Mouse (Mus musculus) E14TG2a.4 (cell line): Measurements from ENCODE around the gene Tmem129.

Source experiments
- H3K27me3 ChIP-seq: 2 replicates; pipeline ENCODE4 v1.6.1; 2014; ENCODE audit warnings: low read length, control low read depth; ENCODE audit not compliant: insufficient read depth
- H3K36me3 ChIP-seq: 2 replicates; pipeline ENCODE4 v1.6.1; 2014; ENCODE audit warnings: low read length, control low read depth; ENCODE audit not compliant: insufficient read depth
- H3K4me1 ChIP-seq: replicated peaks from 2 replicates; pipeline ENCODE4 v1.6.1; 2014; ENCODE audit warnings: low read depth, low read length, control low read depth
- H3K4me3 ChIP-seq: replicated peaks from 2 replicates; pipeline ENCODE4 v1.5.1; 2014; ENCODE audit warnings: mild to moderate bottlenecking, low read length
- H3K9me3 ChIP-seq: 2 replicates; pipeline ENCODE4 v1.6.1; 2014; ENCODE audit warnings: low read length, control low read depth
- CTCF ChIP-seq: conservative IDR thresholded peaks from 2 replicates; pipeline ENCODE4 v1.5.1; 2014; ENCODE audit warnings: low read length
- NANOG ChIP-seq: IDR thresholded peaks from 2 replicates; pipeline ENCODE4 v1.6.1; 2014; ENCODE audit warnings: borderline replicate concordance, low read length, mixed read lengths
- POU5F1 ChIP-seq: IDR thresholded peaks from 2 replicates; pipeline ENCODE4 v1.6.1; 2014; ENCODE audit warnings: low read length, borderline replicate concordance

Gene Tmem129

GRCm38 (mm10) chr5:33640652-33641051, 17.6 kb downstream of the Tmem129 start:
- peak; percentile 72 for TF ChIP-seq CTCF
- TF ChIP-seq POU5F1 = no peak
- Histone ChIP-seq H3K9me3 (no peaks in the 10 kb centered on the region), H3K4me3 (no peak overlapping the region), H3K27me3 (no peaks in the 10 kb centered on the region), H3K4me1 (0 out of 2 replicates have a peak, but pooled peaks cover 5% of the 10 kb centered on the region), H3K36me3 (peaks cover 94% of the 10 kb centered on the region)

GRCm38 (mm10) chr5:33638826-33639225, 19.4 kb downstream of the Tmem129 start:
- Histone ChIP-seq H3K27me3 (no peaks in the 10 kb centered on the region), H3K36me3 (peaks cover 88% of the 10 kb centered on the region), H3K4me1 (peaks cover 9% of the 10 kb centered on the region; the same call in 1 of the 2 replicates), H3K4me3 (no peak overlapping the region), H3K9me3 (no peaks in the 10 kb centered on the region)
- TF ChIP-seq NANOG (no peak), CTCF (0 out of 2 replicates have a peak, but pooled peaks have one; percentile 2)

GRCm38 (mm10) chr5:33637606-33638350, 20.4 kb downstream of the Tmem129 start:
- no peaks in the 10 kb centered on the region for H3K27me3 ChIP-seq
- no peaks in the 10 kb centered on the region for H3K9me3 ChIP-seq
- no peak overlapping the region for H3K4me3 ChIP-seq
- TF ChIP-seq POU5F1 (no peak), CTCF (no peak), NANOG (no peak)
- peaks cover 77% of the 10 kb centered on the region for H3K36me3 ChIP-seq
- peaks cover 9% of the 10 kb centered on the region; the same call in 1 of the 2 replicates for H3K4me1 ChIP-seq

- TF ChIP-seq POU5F1 = no peak
- TF ChIP-seq CTCF = no peak
- TF ChIP-seq NANOG = no peak
- no peaks in the 10 kb centered on the region for H3K9me3 ChIP-seq
Observed at GRCm38 (mm10) chr5:33635361-33635760, 22.9 kb downstream of the Tmem129 start.

GRCm38 (mm10) chr5:33632526-33632925, 25.7 kb downstream of the Tmem129 start:
- no peaks in the 10 kb centered on the region; the same call in 1 of the 2 replicates for H3K27me3 ChIP-seq
- peaks cover 28% of the 10 kb centered on the region for H3K36me3 ChIP-seq
- H3K4me3 ChIP-seq = no peak overlapping the region
- no peaks in the 10 kb centered on the region for H3K9me3 ChIP-seq
- no peak for TF ChIP-seq CTCF
- H3K4me1 ChIP-seq = peaks cover 27% of the 10 kb centered on the region

More at GRCm38 (mm10) chr5:33635361-33635760, 22.9 kb downstream of the Tmem129 start:
- Histone ChIP-seq H3K27me3 (no peaks in the 10 kb centered on the region; the same call in 1 of the 2 replicates), H3K4me1 (peaks cover 16% of the 10 kb centered on the region), H3K36me3 (peaks cover 53% of the 10 kb centered on the region), H3K4me3 (no peak overlapping the region)

- peaks cover 31% of the 10 kb centered on the region for H3K4me1 ChIP-seq
- H3K27me3 ChIP-seq = no peaks in the 10 kb centered on the region; the same call in 1 of the 2 replicates
- no peaks in the 10 kb centered on the region for H3K9me3 ChIP-seq
- H3K36me3 ChIP-seq = peaks cover 21% of the 10 kb centered on the region
- peak overlapping the region; percentile 95; the same call in 1 of the 2 replicates for H3K4me3 ChIP-seq
- TF ChIP-seq NANOG = no peak
Observed at GRCm38 (mm10) chr5:33630615-33631014, 27.6 kb downstream of the Tmem129 start.

- Histone ChIP-seq H3K9me3 (no peaks in the 10 kb centered on the region), H3K4me1 (peaks cover 30% of the 10 kb centered on the region), H3K36me3 (peaks cover 22% of the 10 kb centered on the region), H3K27me3 (no peaks in the 10 kb centered on the region; the same call in 1 of the 2 replicates), H3K4me3 (peak overlapping the region; percentile 95)
- TF ChIP-seq CTCF = no peak
- TF ChIP-seq POU5F1 = no peak
- TF ChIP-seq NANOG = no peak
Observed at GRCm38 (mm10) chr5:33630061-33630460, 28.2 kb downstream of the Tmem129 start.

- H3K36me3 ChIP-seq = peaks cover 22% of the 10 kb centered on the region
- TF ChIP-seq POU5F1 (no peak), CTCF (no peak), NANOG (no peak)
- H3K27me3 ChIP-seq = no peaks in the 10 kb centered on the region; the same call in 1 of the 2 replicates
- H3K4me1 ChIP-seq = peaks cover 33% of the 10 kb centered on the region
- no peaks in the 10 kb centered on the region for H3K9me3 ChIP-seq
- H3K4me3 ChIP-seq = peak within 1 kb of the TSS; percentile 95
Observed at GRCm38 (mm10) chr5:33629301-33629987, 28.8 kb downstream of the Tmem129 start, which contains the start of the genes Fam53a and Gm9903. TSS of gene Fam53a (minus strand) at chr5:33629635. TSS of gene Gm9903 (plus strand) at chr5:33629925.
